Mouse (Mus musculus): ENCODE results near the gene Dmkn. TPM values are rescaled to one million over a fixed set of nuclear protein-coding genes. Genes with fewer than 3 reads are reported as not detected.

The Dmkn gene
- total RNA-seq, 2 experiments from 2014 or later, result 1.4 to 1.7 TPM

- intact Hi-C loops (cut with DNase I), result no loop called here
- no peak for DNase-seq
Measured at GRCm38 (mm10) chr7:30761769-30762352, 1.7 kb upstream of the Dmkn start.

- intact Hi-C loops (cut with DNase I), result no loop called here
Measured at GRCm38 (mm10) chr7:30765173-30765572, 1.6 kb downstream of the Dmkn start.

GRCm38 (mm10) chr7:30766408-30766807 lies 2.9 kb downstream of the Dmkn start:
- intact Hi-C loops (cut with DNase I), result no loop called here
- no peak for DNase-seq

More at GRCm38 (mm10) chr7:30765173-30765572, 1.6 kb downstream of the Dmkn start:
- DNase-seq, result no peak

- DNase-seq, result no peak
- intact Hi-C loops (cut with DNase I), result no loop called here
Measured at GRCm38 (mm10) chr7:30769236-30769635, 5.7 kb downstream of the Dmkn start.

- intact Hi-C loops (cut with DNase I), result no loop called here
- no peak for DNase-seq
Measured at GRCm38 (mm10) chr7:30776104-30776503, 12.5 kb downstream of the Dmkn start.

- intact Hi-C loops (cut with DNase I), result no loop called here
- peak; percentile 18 for DNase-seq
Measured at GRCm38 (mm10) chr7:30777081-30777579, 13.6 kb downstream of the Dmkn start.

GRCm38 (mm10) chr7:30777911-30778310 lies 14.4 kb downstream of the Dmkn start:
- DNase-seq, result no peak
- intact Hi-C loops (cut with DNase I), result no loop called here

- intact Hi-C loops (cut with DNase I), result no loop called here
Measured at GRCm38 (mm10) chr7:30781792-30782191, 18.2 kb downstream of the Dmkn start.

GRCm38 (mm10) chr7:30782658-30783057 lies 19.1 kb downstream of the Dmkn start:
- no peak for DNase-seq
- intact Hi-C loops (cut with DNase I), result no loop called here

More at GRCm38 (mm10) chr7:30781792-30782191, 18.2 kb downstream of the Dmkn start:
- DNase-seq, result no peak

GRCm38 (mm10) chr7:30785154-30785553 lies 21.6 kb downstream of the Dmkn start:
- intact Hi-C loops (cut with DNase I), result no loop called here
- no peak for DNase-seq

- intact Hi-C loops (cut with DNase I), result no loop called here
- DNase-seq, result peak; percentile 49
Measured at GRCm38 (mm10) chr7:30785721-30786546, 22.4 kb downstream of the Dmkn start.

- intact Hi-C loops (cut with DNase I), result no loop called here
- no peak for DNase-seq
Measured at GRCm38 (mm10) chr7:30787377-30788022, 23.9 kb downstream of the Dmkn start, which contains the start of gene Krtdap. TSS of gene Krtdap (plus strand) at chr7:30787896.

- intact Hi-C loops (cut with DNase I), result no loop called here
- no peak for DNase-seq
Measured at GRCm38 (mm10) chr7:30790141-30790540, 26.6 kb downstream of the Dmkn start.

- no peak for DNase-seq
- intact Hi-C loops (cut with DNase I), result no loop called here
Measured at GRCm38 (mm10) chr7:30791921-30792320, 28.4 kb downstream of the Dmkn start.

- intact Hi-C loops (cut with DNase I), result no loop called here
- DNase-seq, result no peak
Measured at GRCm38 (mm10) chr7:30794921-30795320, 31.4 kb downstream of the Dmkn start.

- intact Hi-C loops (cut with DNase I), result no loop called here
- DNase-seq, result no peak
Measured at GRCm38 (mm10) chr7:30796790-30797189, 33.2 kb downstream of the Dmkn start.

- intact Hi-C loops (cut with DNase I), result no loop called here
- DNase-seq, result no peak
Measured at GRCm38 (mm10) chr7:30800653-30801052, 37.1 kb downstream of the Dmkn start.

GRCm38 (mm10) chr7:30803256-30803655 lies 39.7 kb downstream of the Dmkn start:
- DNase-seq, result no peak
- intact Hi-C loops (cut with DNase I), result no loop called here

GRCm38 (mm10) chr7:30804026-30804715 lies 40.6 kb downstream of the Dmkn start:
- DNase-seq, result no peak
- intact Hi-C loops (cut with DNase I), result no loop called here

GRCm38 (mm10) chr7:30805924-30806323 lies 42.4 kb downstream of the Dmkn start:
- peak; percentile 31 for DNase-seq
- intact Hi-C loops (cut with DNase I), result no loop called here

- DNase-seq, result no peak
- intact Hi-C loops (cut with DNase I), result no loop called here
Measured at GRCm38 (mm10) chr7:30810319-30810718, 46.8 kb downstream of the Dmkn start.
